Mouse (Mus musculus): Measurements from ENCODE around the gene Mgp. TPM values are rescaled to one million over a fixed set of nuclear protein-coding genes. Genes with fewer than 3 reads are reported as not detected.
A peak's percentile ranks its signal among the peaks of the same experiment; 100 is the strongest.

Gene Mgp
- polyA plus RNA-seq, 1 experiment from 2014 or later, result 9.7 TPM

GRCm38 (mm10) chr6:136856071-136856636 lies 19.5 kb downstream of the Mgp start:
- Histone ChIP-seq H3K4me2 (ENCODE audit: low read depth, low read length) (no peak overlapping the region; the same call in 1 of the 2 replicates), H3K27ac (replicated peaks; ENCODE audit: low read depth, low read length) (no peak overlapping the region), H3K4me1 (ENCODE audit: control insufficient read depth, insufficient read depth, low read length) (peaks cover 2% of the 10 kb centered on the region; the same call in 1 of the 2 replicates), H3K27me3 (ENCODE audit: control insufficient read depth, insufficient read depth, low read length) (no peaks in the 10 kb centered on the region), H3K4me3 (ENCODE audit: low read depth, low read length) (0 out of 2 replicates have a peak overlapping the region, but pooled peaks have one; percentile 3), H3K36me3 (replicated peaks; ENCODE audit: control insufficient read depth, insufficient read depth, low read depth, low read length) (no peaks in the 10 kb centered on the region), H3K9ac (replicated peaks; ENCODE audit: low read length) (no peak overlapping the region), H3K9me3 (replicated peaks; ENCODE audit: control insufficient read depth, low read length) (no peaks in the 10 kb centered on the region)
- WGBS, result 62% methylated on average over 14 of the region's 14 CpGs
- DNase-seq (ENCODE audit: low spot score), result peak; percentile 53
- no peak for ATAC-seq (replicated peaks; ENCODE audit: insufficient number of reproducible peaks, low FRiP score, low TSS enrichment, low read depth)

- no peak overlapping the region for H3K4me2 ChIP-seq (ENCODE audit: low read depth, low read length)
- no peak overlapping the region for H3K9ac ChIP-seq (replicated peaks; ENCODE audit: low read length)
- peaks cover 2% of the 10 kb centered on the region; the same call in 1 of the 2 replicates for H3K4me1 ChIP-seq (ENCODE audit: control insufficient read depth, insufficient read depth, low read length)
- H3K9me3 ChIP-seq (replicated peaks; ENCODE audit: control insufficient read depth, low read length), result no peaks in the 10 kb centered on the region
- no peak for ATAC-seq (replicated peaks; ENCODE audit: insufficient number of reproducible peaks, low FRiP score, low TSS enrichment, low read depth)
- H3K27me3 ChIP-seq (ENCODE audit: control insufficient read depth, insufficient read depth, low read length), result no peaks in the 10 kb centered on the region
- H3K27ac ChIP-seq (replicated peaks; ENCODE audit: low read depth, low read length), result no peak overlapping the region
- WGBS, result 84% methylated on average over 2 of the region's 2 CpGs
- no peak for DNase-seq (ENCODE audit: low spot score)
- H3K4me3 ChIP-seq (ENCODE audit: low read depth, low read length), result no peak overlapping the region
- no peaks in the 10 kb centered on the region for H3K36me3 ChIP-seq (replicated peaks; ENCODE audit: control insufficient read depth, insufficient read depth, low read depth, low read length)
Measured at GRCm38 (mm10) chr6:136855183-136855582, 20.4 kb downstream of the Mgp start.

- Histone ChIP-seq H3K27me3 (ENCODE audit: control insufficient read depth, insufficient read depth, low read length) (no peaks in the 10 kb centered on the region), H3K4me2 (ENCODE audit: low read depth, low read length) (no peak overlapping the region), H3K9ac (replicated peaks; ENCODE audit: low read length) (no peak overlapping the region), H3K27ac (replicated peaks; ENCODE audit: low read depth, low read length) (no peak overlapping the region), H3K4me1 (ENCODE audit: control insufficient read depth, insufficient read depth, low read length) (peaks cover 2% of the 10 kb centered on the region; the same call in 1 of the 2 replicates), H3K4me3 (ENCODE audit: low read depth, low read length) (no peak overlapping the region), H3K9me3 (replicated peaks; ENCODE audit: control insufficient read depth, low read length) (no peaks in the 10 kb centered on the region), H3K36me3 (replicated peaks; ENCODE audit: control insufficient read depth, insufficient read depth, low read depth, low read length) (no peaks in the 10 kb centered on the region)
- DNase-seq (ENCODE audit: low spot score) (no peak), ATAC-seq (replicated peaks; ENCODE audit: insufficient number of reproducible peaks, low FRiP score, low TSS enrichment, low read depth) (no peak)
- 82% methylated on average over 11 of the region's 11 CpGs for WGBS
Measured at GRCm38 (mm10) chr6:136854361-136854781, 21.3 kb downstream of the Mgp start.

- no peaks in the 10 kb centered on the region for H3K36me3 ChIP-seq (replicated peaks; ENCODE audit: control insufficient read depth, insufficient read depth, low read depth, low read length)
- no peak overlapping the region for H3K27ac ChIP-seq (replicated peaks; ENCODE audit: low read depth, low read length)
- H3K27me3 ChIP-seq (ENCODE audit: control insufficient read depth, insufficient read depth, low read length), result no peaks in the 10 kb centered on the region
- WGBS, result 27% methylated on average over 3 of the region's 3 CpGs
- H3K9me3 ChIP-seq (replicated peaks; ENCODE audit: control insufficient read depth, low read length), result no peaks in the 10 kb centered on the region
- no peak for ATAC-seq (replicated peaks; ENCODE audit: insufficient number of reproducible peaks, low FRiP score, low TSS enrichment, low read depth)
- no peak overlapping the region for H3K4me2 ChIP-seq (ENCODE audit: low read depth, low read length)
- peak; percentile 47 for DNase-seq (ENCODE audit: low spot score)
- no peak overlapping the region for H3K9ac ChIP-seq (replicated peaks; ENCODE audit: low read length)
- no peak overlapping the region for H3K4me3 ChIP-seq (ENCODE audit: low read depth, low read length)
- H3K4me1 ChIP-seq (ENCODE audit: control insufficient read depth, insufficient read depth, low read length), result peaks cover 2% of the 10 kb centered on the region; the same call in 1 of the 2 replicates
Measured at GRCm38 (mm10) chr6:136852762-136853161, 22.9 kb downstream of the Mgp start.

GRCm38 (mm10) chr6:136852348-136852747 lies 23.3 kb downstream of the Mgp start:
- H3K9me3 ChIP-seq (replicated peaks; ENCODE audit: control insufficient read depth, low read length), result no peaks in the 10 kb centered on the region
- H3K4me2 ChIP-seq (ENCODE audit: low read depth, low read length), result no peak overlapping the region
- no peak overlapping the region for H3K27ac ChIP-seq (replicated peaks; ENCODE audit: low read depth, low read length)
- no peak for DNase-seq (ENCODE audit: low spot score)
- WGBS, result 79% methylated on average over 4 of the region's 4 CpGs
- no peak overlapping the region for H3K4me3 ChIP-seq (ENCODE audit: low read depth, low read length)
- no peak for ATAC-seq (replicated peaks; ENCODE audit: insufficient number of reproducible peaks, low FRiP score, low TSS enrichment, low read depth)
- H3K9ac ChIP-seq (replicated peaks; ENCODE audit: low read length), result no peak overlapping the region
- H3K4me1 ChIP-seq (ENCODE audit: control insufficient read depth, insufficient read depth, low read length), result no peaks in the 10 kb centered on the region; the same call in 1 of the 2 replicates
- H3K36me3 ChIP-seq (replicated peaks; ENCODE audit: control insufficient read depth, insufficient read depth, low read depth, low read length), result no peaks in the 10 kb centered on the region
- H3K27me3 ChIP-seq (ENCODE audit: control insufficient read depth, insufficient read depth, low read length), result no peaks in the 10 kb centered on the region

- no peaks in the 10 kb centered on the region for H3K27me3 ChIP-seq (ENCODE audit: control insufficient read depth, insufficient read depth, low read length)
- H3K4me1 ChIP-seq (ENCODE audit: control insufficient read depth, insufficient read depth, low read length), result no peaks in the 10 kb centered on the region
- H3K4me3 ChIP-seq (ENCODE audit: low read depth, low read length), result no peak overlapping the region
- 70% methylated on average over 6 of the region's 6 CpGs for WGBS
- no peak overlapping the region for H3K27ac ChIP-seq (replicated peaks; ENCODE audit: low read depth, low read length)
- DNase-seq (ENCODE audit: low spot score) (no peak), ATAC-seq (replicated peaks; ENCODE audit: insufficient number of reproducible peaks, low FRiP score, low TSS enrichment, low read depth) (no peak)
- H3K9me3 ChIP-seq (replicated peaks; ENCODE audit: control insufficient read depth, low read length), result no peaks in the 10 kb centered on the region
- H3K4me2 ChIP-seq (ENCODE audit: low read depth, low read length), result no peak overlapping the region
- H3K36me3 ChIP-seq (replicated peaks; ENCODE audit: control insufficient read depth, insufficient read depth, low read depth, low read length), result no peaks in the 10 kb centered on the region
- no peak overlapping the region for H3K9ac ChIP-seq (replicated peaks; ENCODE audit: low read length)
Measured at GRCm38 (mm10) chr6:136850267-136850666, 25.4 kb downstream of the Mgp start.

GRCm38 (mm10) chr6:136848971-136849370 lies 26.7 kb downstream of the Mgp start:
- Histone ChIP-seq H3K36me3 (replicated peaks; ENCODE audit: control insufficient read depth, insufficient read depth, low read depth, low read length) (no peaks in the 10 kb centered on the region), H3K27ac (replicated peaks; ENCODE audit: low read depth, low read length) (no peak overlapping the region)
- WGBS, result 82% methylated on average over 5 of the region's 5 CpGs

GRCm38 (mm10) chr6:136848399-136848798 lies 27.2 kb downstream of the Mgp start:
- H3K27ac ChIP-seq (replicated peaks; ENCODE audit: low read depth, low read length), result no peak overlapping the region
- no peak overlapping the region for H3K4me3 ChIP-seq (ENCODE audit: low read depth, low read length)
- no peaks in the 10 kb centered on the region for H3K9me3 ChIP-seq (replicated peaks; ENCODE audit: control insufficient read depth, low read length)
- H3K36me3 ChIP-seq (replicated peaks; ENCODE audit: control insufficient read depth, insufficient read depth, low read depth, low read length), result no peaks in the 10 kb centered on the region
- no peaks in the 10 kb centered on the region for H3K27me3 ChIP-seq (ENCODE audit: control insufficient read depth, insufficient read depth, low read length)
- ATAC-seq (replicated peaks; ENCODE audit: insufficient number of reproducible peaks, low FRiP score, low TSS enrichment, low read depth) (no peak), DNase-seq (ENCODE audit: low spot score) (no peak)
- WGBS, result 90% methylated on average over 8 of the region's 8 CpGs
- no peaks in the 10 kb centered on the region for H3K4me1 ChIP-seq (ENCODE audit: control insufficient read depth, insufficient read depth, low read length)
- H3K9ac ChIP-seq (replicated peaks; ENCODE audit: low read length), result no peak overlapping the region
- H3K4me2 ChIP-seq (ENCODE audit: low read depth, low read length), result no peak overlapping the region

More at GRCm38 (mm10) chr6:136848971-136849370, 26.7 kb downstream of the Mgp start:
- Histone ChIP-seq H3K27me3 (ENCODE audit: control insufficient read depth, insufficient read depth, low read length) (no peaks in the 10 kb centered on the region), H3K4me3 (ENCODE audit: low read depth, low read length) (no peak overlapping the region), H3K4me1 (ENCODE audit: control insufficient read depth, insufficient read depth, low read length) (no peaks in the 10 kb centered on the region), H3K9me3 (replicated peaks; ENCODE audit: control insufficient read depth, low read length) (no peaks in the 10 kb centered on the region), H3K9ac (replicated peaks; ENCODE audit: low read length) (no peak overlapping the region), H3K4me2 (ENCODE audit: low read depth, low read length) (no peak overlapping the region)
- ATAC-seq (replicated peaks; ENCODE audit: insufficient number of reproducible peaks, low FRiP score, low TSS enrichment, low read depth) (no peak), DNase-seq (ENCODE audit: low spot score) (no peak)

Measured in embryonic facial prominence, embryonic 11.5 days (tissue).